Mouse (Mus musculus): ENCODE results near the gene Dpf3.

The Dpf3 gene

GRCm38 (mm10) chr12:83424720-83425444 lies 62.6 kb downstream of the Dpf3 start:
- intact Hi-C loops (cut with DNase I), result loop anchor here (5.0 kb wide), 2 partner anchors 43 to 62 kb away; partner anchors contain the start of gene Dpf3

- intact Hi-C loops (cut with DNase I), result loop anchor here (5.0 kb wide), 1 partner anchor 42 kb away; no protein-coding TSS in a partner anchor
Measured at GRCm38 (mm10) chr12:83424086-83424719, 63.3 kb downstream of the Dpf3 start.

- intact Hi-C loops (cut with DNase I), result loop anchor here (5.0 kb wide), 1 partner anchor 38 kb away; no protein-coding TSS in a partner anchor
Measured at GRCm38 (mm10) chr12:83420346-83420745, 67.2 kb downstream of the Dpf3 start.

- intact Hi-C loops (cut with DNase I), result no loop called here
Measured at GRCm38 (mm10) chr12:83415207-83415606, 72.3 kb downstream of the Dpf3 start.

GRCm38 (mm10) chr12:83413684-83414083 lies 73.8 kb downstream of the Dpf3 start:
- intact Hi-C loops (cut with DNase I), result no loop called here

GRCm38 (mm10) chr12:83411721-83412521 lies 75.6 kb downstream of the Dpf3 start:
- intact Hi-C loops (cut with DNase I), result no loop called here

- intact Hi-C loops (cut with DNase I), result no loop called here
Measured at GRCm38 (mm10) chr12:83411032-83411431, 76.5 kb downstream of the Dpf3 start.

GRCm38 (mm10) chr12:83405374-83406125 lies 82.0 kb downstream of the Dpf3 start:
- intact Hi-C loops (cut with DNase I), result no loop called here

GRCm38 (mm10) chr12:83402270-83402669 lies 85.2 kb downstream of the Dpf3 start:
- intact Hi-C loops (cut with DNase I), result no loop called here

- intact Hi-C loops (cut with DNase I), result no loop called here
Measured at GRCm38 (mm10) chr12:83392011-83392410, 95.5 kb downstream of the Dpf3 start.

GRCm38 (mm10) chr12:83387554-83387953 lies 100.0 kb downstream of the Dpf3 start:
- intact Hi-C loops (cut with DNase I), result no loop called here

GRCm38 (mm10) chr12:83381072-83381471 lies 106.4 kb downstream of the Dpf3 start:
- intact Hi-C loops (cut with DNase I), result loop anchor here (5.0 kb wide), 1 partner anchor 41 kb away; no protein-coding TSS in a partner anchor

GRCm38 (mm10) chr12:83380016-83380415 lies 107.5 kb downstream of the Dpf3 start:
- intact Hi-C loops (cut with DNase I), result loop anchor here (5.0 kb wide), 1 partner anchor 42 kb away; no protein-coding TSS in a partner anchor

GRCm38 (mm10) chr12:83375015-83375831 lies 112.3 kb downstream of the Dpf3 start:
- intact Hi-C loops (cut with DNase I), result loop anchor here (5.0 kb wide), 1 partner anchor 112 kb away; the partner anchor contains the start of gene Dpf3

- intact Hi-C loops (cut with DNase I), result no loop called here
Measured at GRCm38 (mm10) chr12:83373081-83373480, 114.4 kb downstream of the Dpf3 start.

GRCm38 (mm10) chr12:83372290-83372689 lies 115.2 kb downstream of the Dpf3 start:
- intact Hi-C loops (cut with DNase I), result no loop called here

- intact Hi-C loops (cut with DNase I), result no loop called here
Measured at GRCm38 (mm10) chr12:83370221-83370620, 117.3 kb downstream of the Dpf3 start.

- intact Hi-C loops (cut with DNase I), result no loop called here
Measured at GRCm38 (mm10) chr12:83369416-83369815, 118.1 kb downstream of the Dpf3 start.

- intact Hi-C loops (cut with DNase I), result no loop called here
Measured at GRCm38 (mm10) chr12:83367486-83367885, 120.0 kb downstream of the Dpf3 start.

- intact Hi-C loops (cut with DNase I), result no loop called here
Measured at GRCm38 (mm10) chr12:83364771-83365170, 122.7 kb downstream of the Dpf3 start.
